18 mouse cellular contexts compared by ENCODE assay signal in genomic region chr5:136626891-136627290, GRCm38 (mm10). TPM values are rescaled to one million over a fixed set of nuclear protein-coding genes. Genes with fewer than 3 reads are reported as not detected.
DNase-seq lines count a peak whose midpoint lies in the region; TF ChIP-seq lines count a peak whose summit lies in the region.
"Had no signal": no experiment of that assay in that cellular context is flagged by ENCODE, and none has a peak within 500 bp of the region (broad histone marks: within the 10 kb centered on the region; RNA-seq: fewer than 3 reads in every experiment).

No protein-coding gene starts in this region.

- H3K9me3 ChIP-seq in heart, embryonic 10.5 days = no peaks in the 10 kb centered on the region
- H3K9me3 ChIP-seq: embryonic facial prominence, embryonic 10.5 days; G1E; heart, embryonic 13.5 days; hindbrain, embryonic 13.5 days; limb, embryonic 15.5 days; midbrain, embryonic 13.5 days had no signal

- H3K27ac ChIP-seq in heart, embryonic 10.5 days = no peak overlapping the region
- peak overlapping the region; percentile 99 for H3K27ac ChIP-seq in thymus, adult 2 months (ENCODE audit: control insufficient read depth, insufficient read depth, low read length)
- H3K27ac ChIP-seq: embryonic facial prominence, embryonic 10.5 days; heart, embryonic 13.5 days; hindbrain, embryonic 13.5 days; limb, embryonic 15.5 days; liver, embryonic 14.5 days; midbrain, embryonic 13.5 days; stomach, postnatal 0 days had no signal

- WGBS in heart, embryonic 10.5 days = 74% methylated on average over 2 of the region's 2 CpGs
- WGBS in thymus, adult 2 months = 54% methylated on average over 2 of the region's 2 CpGs

- TF ChIP-seq POLR2A in thymus, adult 2 months (IDR thresholded peaks at IDR 0.05; ENCODE audit: control insufficient read depth, extremely low read depth, insufficient read depth, low read length, poor library complexity) = no peak

- no peak for TF ChIP-seq CTCF in thymus, adult 2 months (IDR thresholded peaks at IDR 0.05; ENCODE audit: borderline replicate concordance, control insufficient read depth, extremely low read depth, insufficient read depth, low read length, poor library complexity)

- H3K36me3 ChIP-seq in heart, embryonic 10.5 days = no peaks in the 10 kb centered on the region
- H3K36me3 ChIP-seq in thymus, adult 2 months (ENCODE audit: control insufficient read depth, insufficient read depth, low read length) = no peaks in the 10 kb centered on the region
- H3K36me3 ChIP-seq: embryonic facial prominence, embryonic 10.5 days; G1E; heart, embryonic 13.5 days; hindbrain, embryonic 13.5 days; limb, embryonic 15.5 days; midbrain, embryonic 13.5 days had no signal

- peaks cover 29% of the 10 kb centered on the region for H3K27me3 ChIP-seq in heart, embryonic 10.5 days (ENCODE audit: insufficient read depth, poor library complexity, severe bottlenecking)
- H3K27me3 ChIP-seq in thymus, adult 2 months (ENCODE audit: control insufficient read depth, insufficient read depth, low read length) = no peaks in the 10 kb centered on the region

- peak; percentile 24 to 28 for DNase-seq in cerebellum, postnatal 10 days
- DNase-seq in cerebellum, adult 8-10 months = no peak
- DNase-seq in heart, postnatal 4 days = peak; percentile 12
- DNase-seq in heart, embryonic 10.5 days (ENCODE audit: low spot score) = no peak
- no peak for DNase-seq in thymus, adult 2 months
- DNase-seq in thymus, postnatal 0 days (ENCODE audit: low spot score) = no peak
- peak; percentile 25 for DNase-seq in forelimb bud, embryonic 11.5 days (ENCODE audit: low read depth, low spot score)
- DNase-seq in urinary bladder, adult 2 months (ENCODE audit: low spot score) = no peak
- DNase-seq: kidney, adult 11 months; kidney, postnatal 10 days had no signal

- peaks cover 8% of the 10 kb centered on the region for H3K4me1 ChIP-seq in heart, embryonic 10.5 days
- peaks cover 64% of the 10 kb centered on the region for H3K4me1 ChIP-seq in thymus, adult 2 months (replicated peaks; ENCODE audit: control insufficient read depth, insufficient read depth, low read length)

- no peak overlapping the region for H3K4me3 ChIP-seq in heart, embryonic 10.5 days
- H3K4me3 ChIP-seq in thymus, adult 2 months (ENCODE audit: control insufficient read depth, insufficient read depth, low read length) = no peak overlapping the region
- H3K4me3 ChIP-seq: embryonic facial prominence, embryonic 10.5 days; heart, embryonic 13.5 days; hindbrain, embryonic 13.5 days; limb, embryonic 15.5 days; midbrain, embryonic 13.5 days had no signal

RNA-seq across cellular contexts. Expression of gene Cux1, which starts 59.6 kb away (rescaled TPM):
- 100 to 1,000 TPM; 126 to 131 TPM for total RNA-seq in heart, postnatal 4 days (2021)
- polyA plus RNA-seq in heart, embryonic 10.5 days (2016; fragmentation: Nextera tagmentation; extraction: Ambion mirVana) = 60.8 and 65.8 TPM in 2 replicates
- polyA plus RNA-seq in thymus, adult 2 months (2012; rRNA removed) = 164 and 205 TPM in 2 replicates
- 113 and 126 TPM in 2 replicates for polyA plus RNA-seq in thymus, postnatal 0 days (2015; fragmentation: Nextera tagmentation; extraction: Ambion mirVana)
- polyA plus RNA-seq in urinary bladder, adult 2 months (2012; rRNA removed) = 36.8 and 48.9 TPM in 2 replicates

Comparison
In these comparisons a context has a peak if more than half of its experiments do, and no peak if none do; other contexts are left out.
1. DNase-seq: peak in cerebellum, postnatal 10 days (2 of 2), heart, postnatal 4 days (single experiment) and forelimb bud, embryonic 11.5 days (single experiment); none in cerebellum, adult 8-10 months (single experiment), heart, embryonic 10.5 days (single experiment), thymus, adult 2 months (single experiment), thymus, postnatal 0 days (single experiment) and urinary bladder, adult 2 months (single experiment).